Mouse (Mus musculus) heart, adult 2 months (tissue): ENCODE results near the gene Amfr.

Experiments used
- EP300 ChIP-seq: fragments of 200-500 bp; IDR thresholded peaks from 2 replicates; pipeline ENCODE4 v1.6.1; 2011; ENCODE audit warnings: low read depth, low read length, control low read depth; ENCODE audit not compliant: insufficient read depth
- POLR2A ChIP-seq: fragments of 200-500 bp; IDR thresholded peaks from 2 replicates; pipeline ENCODE4 v1.6.1; 2011; ENCODE audit warnings: mild to moderate bottlenecking, low read depth, low read length, control low read depth; ENCODE audit not compliant: insufficient read depth

- TF ChIP-seq POLR2A (no peak), EP300 (no peak)
Observed at GRCm38 (mm10) chr8:94012013-94012951, at the start of gene Amfr.
